Comparison of ENCODE assay signal across 16 mouse cellular contexts in the genomic region with DNA sequence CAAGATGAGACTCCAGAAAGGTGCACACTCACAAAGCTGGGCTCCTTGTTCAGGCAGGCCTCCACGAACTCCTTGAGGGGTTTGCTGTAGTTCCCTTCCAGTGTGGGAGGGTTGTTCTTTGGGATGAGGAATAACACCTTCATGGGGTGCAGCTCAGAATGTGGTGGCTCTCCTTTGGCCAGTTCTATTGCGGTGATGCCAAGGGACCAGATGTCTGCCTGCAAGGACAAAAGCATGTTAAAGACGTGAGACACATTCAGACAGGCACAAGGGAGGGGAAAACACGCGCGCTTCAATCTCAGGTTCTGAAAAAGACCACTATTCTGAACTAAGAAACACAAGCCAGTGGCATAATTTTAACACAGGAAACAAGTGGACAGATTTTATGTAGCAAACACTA.
"Had no signal": no experiment of that assay in that cellular context is flagged by ENCODE, and none has a peak within 500 bp of the region (broad histone marks: within the 10 kb centered on the region; RNA-seq: fewer than 3 reads in every experiment).

No protein-coding gene starts in this region.

- H3K27me3 ChIP-seq: neural tube, embryonic 13.5 days; neural tube, embryonic 15.5 days; stomach, embryonic 15.5 days had no signal

- DNase-seq: retina, postnatal 1 day; right cerebral cortex, adult 18-20 months; right cerebral cortex, postnatal 14 days; right cerebral cortex, postnatal 25 days; right cerebral cortex, postnatal 4 days; spleen, adult 18-20 months; thymus, adult 18-20 months; thymus, adult 2 months; thymus, postnatal 14 days; thymus, postnatal 25 days; thymus, postnatal 36 days; thymus, postnatal 4 days had no signal

- H3K4me3 ChIP-seq: neural tube, embryonic 13.5 days; neural tube, embryonic 15.5 days; stomach, embryonic 15.5 days had no signal

- H3K9ac ChIP-seq: neural tube, embryonic 13.5 days; neural tube, embryonic 15.5 days; stomach, embryonic 15.5 days had no signal

- H3K27ac ChIP-seq: neural tube, embryonic 13.5 days; neural tube, embryonic 15.5 days; stomach, embryonic 15.5 days; stomach, postnatal 0 days had no signal

- H3K4me1 ChIP-seq: neural tube, embryonic 13.5 days; neural tube, embryonic 15.5 days had no signal

- H3K9me3 ChIP-seq: neural tube, embryonic 13.5 days; neural tube, embryonic 15.5 days; stomach, embryonic 15.5 days had no signal

- H3K4me2 ChIP-seq: neural tube, embryonic 13.5 days; neural tube, embryonic 15.5 days; stomach, embryonic 15.5 days had no signal
